Mouse (Mus musculus) spleen, adult 2 months (tissue): ENCODE results near the gene Plekha5.

Experiments used
- CTCF ChIP-seq: fragments of 200-500 bp; IDR thresholded peaks from 2 replicates; pipeline ENCODE4 v1.5.1; 2011; ENCODE audit warnings: mild to moderate bottlenecking, inconsistent platforms; ENCODE audit not compliant: insufficient read depth, insufficient read length, insufficient replicate concordance; ENCODE audit errors: extremely low read depth
- POLR2A ChIP-seq: fragments of 200-500 bp; IDR thresholded peaks from 2 replicates; pipeline ENCODE4 v1.6.1; 2011; ENCODE audit warnings: low read depth, low read length, inconsistent platforms

DNA sequence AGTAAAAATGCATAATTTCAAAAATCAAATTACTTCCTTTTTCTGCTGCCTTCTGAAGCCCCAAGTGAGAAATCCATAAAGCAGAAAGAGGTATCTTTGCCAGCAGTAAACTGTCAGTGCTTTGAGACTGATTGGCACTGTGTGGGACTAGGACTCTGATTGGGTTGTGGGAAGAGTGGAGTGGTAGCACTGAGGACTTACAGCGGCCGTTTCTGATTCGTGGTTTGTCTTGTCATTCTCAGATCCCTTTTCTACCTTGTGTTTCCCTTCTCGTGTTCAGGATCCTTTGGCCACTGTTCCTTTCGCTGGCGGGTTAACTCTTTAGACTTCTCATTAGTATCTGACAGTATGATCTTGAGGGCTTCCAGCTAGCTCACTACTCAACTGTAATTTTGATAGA, 61.8 kb downstream of the Plekha5 start:
- TF ChIP-seq CTCF (no peak), POLR2A (no peak)
